Mouse (Mus musculus): ENCODE measurements at regions not wholly inside any gene's neighbourhood (a gene's known extent, or its start where the extent isn't known, plus 50 kb on each side); places are given as distances from the start of the nearest gene placed in this dataset.

GRCm38 (mm10) chr2:57672007-57672643 lies 325.6 kb upstream of the Galnt5 start:
- TF ChIP-seq CTCF (IDR thresholded peaks at IDR 0.05; ENCODE audit: control insufficient read depth, insufficient read depth, low read length) (no peak), POLR2A (IDR thresholded peaks at IDR 0.05; ENCODE audit: borderline replicate concordance, control insufficient read depth, low read depth, low read length) (no peak)
